Mouse (Mus musculus) stomach, embryonic 15.5 days (tissue): ENCODE data around the gene Plekhm2. TPM values are rescaled to one million over a fixed set of nuclear protein-coding genes. Genes with fewer than 3 reads are reported as not detected.

Experiments
- ATAC-seq: fragments of 200-750 bp; cut with Nextera tagmentation; 2 replicates; pipeline ENCODE4 v1.8.0; 2017; ENCODE audit warnings: low read depth, moderate number of reproducible peaks, moderate TSS enrichment; ENCODE audit not compliant: insufficient read depth, low FRiP score
- H3K27ac ChIP-seq: fragments of 300-500 bp; sonication (generic); 2 replicates; pipeline ENCODE4 v1.5.1; 2015; ENCODE audit warnings: mild to moderate bottlenecking, inconsistent platforms
- H3K27me3 ChIP-seq: fragments of 300-500 bp; sonication (generic); replicated peaks from 2 replicates; pipeline ENCODE4 v1.6.1; 2015; ENCODE audit warnings: inconsistent platforms
- H3K36me3 ChIP-seq: fragments of 300-500 bp; sonication (generic); 2 replicates; pipeline ENCODE4 v1.6.1; 2015; ENCODE audit warnings: inconsistent platforms
- H3K4me1 ChIP-seq: fragments of 300-500 bp; sonication (generic); 2 replicates; pipeline ENCODE4 v1.6.1; 2015; ENCODE audit warnings: inconsistent platforms
- H3K4me2 ChIP-seq: fragments of 300-500 bp; sonication (generic); 2 replicates; pipeline ENCODE4 v1.6.1; 2015; ENCODE audit warnings: mild to moderate bottlenecking, inconsistent platforms
- H3K4me3 ChIP-seq: fragments of 300-500 bp; sonication (generic); replicated peaks from 2 replicates; pipeline ENCODE4 v1.5.1; 2015; ENCODE audit warnings: inconsistent platforms
- H3K9ac ChIP-seq: fragments of 300-500 bp; sonication (generic); 2 replicates; pipeline ENCODE4 v1.6.1; 2015; ENCODE audit warnings: inconsistent platforms
- H3K9me3 ChIP-seq: fragments of 300-500 bp; sonication (generic); 2 replicates; pipeline ENCODE4 v1.6.1; 2016; ENCODE audit warnings: inconsistent platforms
- WGBS: fragments of 180-500 bp; shearing (Covaris S2); methylation state at CpG from one replicate; pipeline ENCODE4 v1.1.7; 2015; 5-methylcytosine and 5-hydroxymethylcytosine counted together
- polyA plus RNA-seq: library from polyadenylated mRNA; unstranded; fragments of >200 nt; fragmentation: Nextera tagmentation; extraction: Ambion mirVana; gene quantifications from 2 replicates; pipeline ENCODE4 v1.2.1, GENCODE M21; 2015

Plekhm2 gene
- polyA plus RNA-seq, 1 experiment from 2014 or later, result 6.9 TPM

DNA sequence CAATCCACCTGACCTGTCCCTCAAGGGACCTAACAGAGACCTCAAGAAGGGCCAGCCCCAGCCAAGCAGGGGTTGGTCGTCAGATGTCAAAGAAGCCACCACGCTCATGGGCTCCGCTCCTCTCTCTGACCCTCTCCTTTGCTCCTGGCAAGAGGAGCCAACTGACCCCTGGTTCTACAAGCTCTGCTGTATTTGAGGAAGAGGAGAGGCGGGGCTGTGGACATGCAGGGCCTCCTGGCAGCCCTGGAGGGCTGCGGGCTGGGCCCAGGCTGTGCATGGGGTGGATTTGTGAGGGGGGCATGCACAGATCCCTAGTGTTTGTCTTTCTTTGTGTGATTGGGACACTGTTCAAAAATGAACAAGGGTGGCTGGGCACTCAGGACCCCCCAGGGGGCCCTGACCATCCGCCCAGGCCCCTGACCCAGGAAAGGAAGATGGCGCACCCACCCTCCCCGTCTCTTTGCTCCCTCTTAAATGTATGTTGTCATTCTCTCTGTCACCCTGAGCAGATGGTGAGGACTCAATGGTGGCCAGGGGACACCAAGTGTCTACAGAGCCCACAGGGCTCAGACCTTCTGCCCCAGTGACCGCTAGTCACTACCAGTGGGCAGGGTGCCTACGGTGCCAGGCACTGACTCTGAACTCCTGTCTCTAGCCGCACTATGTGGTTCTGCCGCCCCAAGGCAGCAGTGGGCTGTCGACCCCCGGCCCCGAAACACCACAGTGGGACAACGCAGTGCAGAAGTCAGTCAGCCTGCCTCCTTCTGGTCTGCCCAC lies 38.7 kb downstream of the Plekhm2 start:
- WGBS, result 87% methylated on average over 16 of the region's 16 CpGs
- Histone ChIP-seq H3K9me3 (no peaks in the 10 kb centered on the region), H3K4me1 (peaks cover 10% of the 10 kb centered on the region), H3K27me3 (no peaks in the 10 kb centered on the region), H3K36me3 (peaks cover 20% of the 10 kb centered on the region), H3K27ac (no peak overlapping the region), H3K4me2 (no peak overlapping the region), H3K4me3 (no peak overlapping the region), H3K9ac (no peak overlapping the region)
- ATAC-seq, result no peak

GRCm38 (mm10) chr4:141624983-141625773 lies 39.5 kb downstream of the Plekhm2 start:
- H3K9ac ChIP-seq, result no peak overlapping the region
- peaks cover 10% of the 10 kb centered on the region for H3K4me1 ChIP-seq
- H3K4me3 ChIP-seq, result no peak overlapping the region
- H3K9me3 ChIP-seq, result no peaks in the 10 kb centered on the region
- peaks cover 13% of the 10 kb centered on the region; the same call in 1 of the 2 replicates for H3K36me3 ChIP-seq
- no peak overlapping the region for H3K4me2 ChIP-seq
- whole genome bisulfite sequencing, result 71% methylated on average over 19 of the region's 19 CpGs
- H3K27me3 ChIP-seq, result no peaks in the 10 kb centered on the region
- no peak for ATAC-seq
- H3K27ac ChIP-seq, result no peak overlapping the region

DNA sequence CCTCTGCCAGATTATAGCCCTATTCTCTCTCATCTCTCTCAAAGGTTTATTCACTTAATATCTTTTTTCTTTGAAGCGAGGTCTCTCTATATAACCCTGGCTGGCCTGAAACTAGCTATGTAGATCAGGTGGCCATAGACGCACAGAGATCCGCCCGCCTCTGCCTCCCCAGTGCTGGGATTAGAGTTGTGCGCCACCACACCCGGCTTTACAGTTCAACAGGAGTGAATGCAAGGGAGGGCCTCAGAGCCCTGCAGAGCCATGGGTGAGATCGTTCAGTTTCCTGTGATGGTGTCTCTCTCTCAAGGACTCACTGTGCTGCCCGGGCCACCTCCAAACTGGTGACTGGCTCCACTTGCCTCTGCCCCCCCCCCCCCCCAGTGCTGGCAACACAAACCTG lies 40.6 kb downstream of the Plekhm2 start:
- no peaks in the 10 kb centered on the region for H3K9me3 ChIP-seq
- 88% methylated on average over 8 of the region's 8 CpGs for WGBS
- H3K36me3 ChIP-seq, result peaks cover 4% of the 10 kb centered on the region; the same call in 1 of the 2 replicates
- no peak; the same call in 1 of the 2 replicates for ATAC-seq
- no peaks in the 10 kb centered on the region for H3K27me3 ChIP-seq
- H3K4me1 ChIP-seq, result peaks cover 10% of the 10 kb centered on the region
- no peak overlapping the region for H3K9ac ChIP-seq
- no peak overlapping the region for H3K4me3 ChIP-seq
- H3K4me2 ChIP-seq, result no peak overlapping the region
- H3K27ac ChIP-seq, result no peak overlapping the region

DNA sequence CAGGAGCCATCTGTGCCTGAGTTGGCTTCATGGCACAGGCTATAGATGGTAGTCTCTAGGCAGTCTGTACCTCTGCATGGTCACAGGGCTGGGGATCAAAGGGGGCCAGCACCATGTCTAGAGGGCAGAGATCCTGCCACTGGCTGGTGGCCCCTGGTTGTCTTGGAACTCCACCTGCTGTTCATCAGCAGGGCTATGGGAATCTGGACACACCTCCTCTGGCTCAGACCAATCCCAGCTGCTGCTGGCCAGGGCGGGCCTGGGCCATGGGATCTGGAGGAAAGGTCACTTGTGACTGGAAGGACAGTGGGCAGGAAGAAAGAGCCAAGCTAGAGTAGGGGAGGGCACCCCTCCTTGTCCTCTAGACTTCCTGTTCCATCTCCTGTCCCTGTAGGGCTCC lies 41.0 kb downstream of the Plekhm2 start, which contains the start of gene Slc25a34:
Gene Slc25a34, minus strand, starts transcription at position 156 of the 400 bp plus-strand sequence.
- no peak within 1 kb of the TSS for H3K9ac ChIP-seq
- WGBS, result 33% methylated on average over 1 of the region's 1 CpGs

GRCm38 (mm10) chr4:141623037-141623436 lies 41.7 kb downstream of the Plekhm2 start:
- H3K9me3 ChIP-seq, result no peaks in the 10 kb centered on the region
- H3K9ac ChIP-seq, result no peak overlapping the region
- H3K36me3 ChIP-seq, result peaks cover 3% of the 10 kb centered on the region; the same call in 1 of the 2 replicates
- H3K27ac ChIP-seq, result no peak overlapping the region
- H3K4me3 ChIP-seq, result no peak overlapping the region
- H3K27me3 ChIP-seq, result no peaks in the 10 kb centered on the region
- H3K4me1 ChIP-seq, result peaks cover 16% of the 10 kb centered on the region
- no peak overlapping the region for H3K4me2 ChIP-seq
- 76% methylated on average over 11 of the region's 11 CpGs for WGBS
- no peak for ATAC-seq

More for the DNA sequence above, 41.0 kb downstream of the Plekhm2 start, which contains the start of gene Slc25a34:
- peaks cover 14% of the 10 kb centered on the region for H3K4me1 ChIP-seq
- H3K27me3 ChIP-seq, result no peaks in the 10 kb centered on the region
- H3K4me2 ChIP-seq, result no peak within 1 kb of the TSS
- H3K4me3 ChIP-seq, result no peak within 1 kb of the TSS
- H3K36me3 ChIP-seq, result peaks cover 3% of the 10 kb centered on the region; the same call in 1 of the 2 replicates
- peak; percentile 74 for ATAC-seq
- no peaks in the 10 kb centered on the region for H3K9me3 ChIP-seq
- H3K27ac ChIP-seq, result no peak within 1 kb of the TSS

DNA sequence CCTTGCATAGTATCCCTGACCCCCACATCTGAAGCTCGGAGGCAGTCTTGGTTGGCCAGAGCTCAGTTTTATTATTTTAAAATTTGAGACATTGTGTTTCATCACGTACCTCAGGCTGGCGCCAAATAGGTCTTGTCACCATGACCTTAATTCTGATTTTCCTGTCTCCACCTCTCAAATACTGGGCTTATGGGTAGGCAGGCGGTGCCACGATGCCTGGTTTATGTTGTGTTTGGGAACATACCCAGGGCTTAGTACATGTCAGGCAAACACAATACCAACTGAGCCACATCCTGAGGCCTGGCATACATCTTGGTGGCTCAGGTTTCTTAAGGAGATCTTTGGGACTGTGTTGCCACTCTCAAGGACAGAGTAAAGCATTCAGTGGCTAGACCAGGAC lies 42.1 kb downstream of the Plekhm2 start:
- Histone ChIP-seq H3K36me3 (peaks cover 3% of the 10 kb centered on the region; the same call in 1 of the 2 replicates), H3K9me3 (no peaks in the 10 kb centered on the region), H3K4me2 (no peak overlapping the region), H3K4me1 (peaks cover 21% of the 10 kb centered on the region), H3K27me3 (no peaks in the 10 kb centered on the region), H3K9ac (no peak overlapping the region), H3K27ac (no peak overlapping the region), H3K4me3 (no peak overlapping the region)
- 77% methylated on average over 5 of the region's 5 CpGs for WGBS
- no peak for ATAC-seq

- Histone ChIP-seq H3K9ac (no peak overlapping the region), H3K4me1 (peaks cover 25% of the 10 kb centered on the region), H3K36me3 (0 out of 2 replicates have a peak, but pooled peaks cover 3% of the 10 kb centered on the region), H3K27me3 (no peaks in the 10 kb centered on the region), H3K27ac (no peak overlapping the region), H3K9me3 (no peaks in the 10 kb centered on the region), H3K4me2 (no peak overlapping the region), H3K4me3 (no peak overlapping the region)
- 83% methylated on average over 8 of the region's 8 CpGs for WGBS
- no peak for ATAC-seq
Measured at GRCm38 (mm10) chr4:141622091-141622490, 42.6 kb downstream of the Plekhm2 start.

- no peak overlapping the region for H3K4me2 ChIP-seq
- H3K9me3 ChIP-seq, result no peaks in the 10 kb centered on the region
- no peak overlapping the region for H3K4me3 ChIP-seq
- H3K27ac ChIP-seq, result no peak overlapping the region
- peaks cover 25% of the 10 kb centered on the region for H3K4me1 ChIP-seq
- no peak for ATAC-seq
- no peaks in the 10 kb centered on the region for H3K27me3 ChIP-seq
- no peaks in the 10 kb centered on the region for H3K36me3 ChIP-seq
- no peak overlapping the region for H3K9ac ChIP-seq
- 83% methylated on average over 8 of the region's 8 CpGs for WGBS
Measured at GRCm38 (mm10) chr4:141621297-141621696, 43.4 kb downstream of the Plekhm2 start.

GRCm38 (mm10) chr4:141619299-141619883 lies 45.3 kb downstream of the Plekhm2 start:
- no peaks in the 10 kb centered on the region for H3K36me3 ChIP-seq
- H3K9ac ChIP-seq, result no peak overlapping the region
- H3K4me2 ChIP-seq, result no peak overlapping the region
- no peaks in the 10 kb centered on the region for H3K27me3 ChIP-seq
- ATAC-seq, result no peak
- 84% methylated on average over 9 of the region's 9 CpGs for WGBS
- no peaks in the 10 kb centered on the region for H3K9me3 ChIP-seq
- H3K4me3 ChIP-seq, result no peak overlapping the region
- H3K4me1 ChIP-seq, result peaks cover 25% of the 10 kb centered on the region
- H3K27ac ChIP-seq, result no peak overlapping the region

DNA sequence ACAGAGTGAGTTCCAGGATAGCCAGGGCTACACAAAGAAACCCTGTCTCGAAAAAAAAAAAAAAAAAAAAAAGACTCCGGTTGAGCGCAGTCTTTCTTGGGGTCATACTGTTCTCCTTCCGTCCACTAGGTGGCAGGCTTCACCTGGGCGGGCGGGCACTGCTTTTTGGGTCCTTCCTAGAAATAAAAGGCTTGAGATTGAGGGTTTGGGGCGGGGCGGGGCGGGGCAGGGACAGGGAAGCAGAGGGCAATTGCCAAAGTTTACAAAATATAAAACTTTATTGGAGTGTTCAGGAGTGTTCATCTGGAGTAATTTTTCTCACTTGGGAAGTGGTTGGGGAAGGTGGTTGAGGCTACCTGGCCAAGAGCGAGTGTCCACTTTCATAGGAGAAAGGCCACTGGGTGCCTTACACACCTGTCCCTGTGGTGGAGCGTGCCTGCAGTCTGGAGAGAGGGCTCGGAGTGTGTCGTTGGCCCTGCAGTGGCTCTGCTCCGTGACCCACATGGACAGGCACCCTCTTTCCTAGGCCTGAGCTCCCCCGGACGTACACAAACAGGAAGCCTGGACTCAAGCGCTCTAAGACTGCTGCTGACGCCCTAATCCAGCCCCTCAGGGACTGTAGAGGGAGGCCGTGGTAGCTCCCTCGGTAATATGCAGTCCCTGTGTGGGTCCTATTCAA lies 46.0 kb downstream of the Plekhm2 start, which contains the start of gene Tmem82:
Gene Tmem82, minus strand, starts transcription at position 69 of the 679 bp plus-strand sequence.
- peaks cover 23% of the 10 kb centered on the region for H3K4me1 ChIP-seq
- H3K27ac ChIP-seq, result no peak within 1 kb of the TSS
- no peak for ATAC-seq
- H3K36me3 ChIP-seq, result no peaks in the 10 kb centered on the region
- peak within 1 kb of the TSS; percentile 61 for H3K4me2 ChIP-seq
- H3K4me3 ChIP-seq, result peak within 1 kb of the TSS; percentile 29
- no peaks in the 10 kb centered on the region for H3K9me3 ChIP-seq
- no peaks in the 10 kb centered on the region for H3K27me3 ChIP-seq
- no peak within 1 kb of the TSS for H3K9ac ChIP-seq
- WGBS, result 32% methylated on average over 20 of the region's 20 CpGs

- no peaks in the 10 kb centered on the region for H3K36me3 ChIP-seq
- no peaks in the 10 kb centered on the region for H3K27me3 ChIP-seq
- H3K27ac ChIP-seq, result no peak overlapping the region
- no peak overlapping the region for H3K9ac ChIP-seq
- ATAC-seq, result peak; percentile 23; the same call in 1 of the 2 replicates
- H3K9me3 ChIP-seq, result no peaks in the 10 kb centered on the region
- peaks cover 17% of the 10 kb centered on the region for H3K4me1 ChIP-seq
- H3K4me2 ChIP-seq, result peak overlapping the region; percentile 61
- WGBS, result 16% methylated on average over 22 of the region's 22 CpGs
- H3K4me3 ChIP-seq, result peak overlapping the region; percentile 29
Measured at GRCm38 (mm10) chr4:141617863-141618564, 46.7 kb downstream of the Plekhm2 start.
